Mouse (Mus musculus) hindbrain, postnatal 0 days (tissue): ENCODE measurements at regions not wholly inside any gene's neighbourhood (a gene's known extent, or its start where the extent isn't known, plus 50 kb on each side); places are given as distances from the start of the nearest gene placed in this dataset.

Experiments
- ATAC-seq: fragments of 200-750 bp; cut with Nextera tagmentation; 2 replicates; pipeline ENCODE4 v1.8.0; 2017; ENCODE audit warnings: mild to moderate bottlenecking, moderate TSS enrichment, moderate library complexity
- DNase-seq: peaks from one replicate; pipeline ENCODE4 v3.0.0-alpha.2; 2015; ENCODE audit warnings: low spot score
- H3K27ac ChIP-seq: fragments of 300-500 bp; sonication (generic); 2 replicates; pipeline ENCODE4 v1.5.1; 2014; ENCODE audit warnings: mild to moderate bottlenecking
- H3K27me3 ChIP-seq: fragments of 300-500 bp; sonication (generic); 2 replicates; pipeline ENCODE4 v1.6.1; 2014; ENCODE audit warnings: low read length, mixed read lengths; ENCODE audit not compliant: insufficient read depth
- H3K36me3 ChIP-seq: fragments of 300-500 bp; sonication (generic); 2 replicates; pipeline ENCODE4 v1.6.1; 2014; ENCODE audit warnings: low read length, mixed read lengths; ENCODE audit not compliant: insufficient read depth
- H3K4me1 ChIP-seq: fragments of 300-500 bp; sonication (generic); 2 replicates; pipeline ENCODE4 v1.6.1; 2014; ENCODE audit warnings: antibody characterized with exemption, low read length, mixed read lengths; ENCODE audit not compliant: insufficient read depth
- H3K4me2 ChIP-seq: fragments of 300-500 bp; sonication (generic); 2 replicates; pipeline ENCODE4 v1.6.1; 2014; ENCODE audit warnings: low read depth, mild to moderate bottlenecking, low read length, moderate library complexity, mixed read lengths
- H3K4me3 ChIP-seq: fragments of 300-500 bp; sonication (generic); 2 replicates; pipeline ENCODE4 v1.5.1; 2014; ENCODE audit warnings: low read length
- H3K9ac ChIP-seq: fragments of 300-500 bp; sonication (generic); replicated peaks from 2 replicates; pipeline ENCODE4 v1.6.1; 2014; ENCODE audit warnings: mild to moderate bottlenecking, low read length, moderate library complexity, mixed read lengths
- H3K9me3 ChIP-seq: fragments of 300-500 bp; sonication (generic); 2 replicates; pipeline ENCODE4 v1.6.1; 2016; ENCODE audit warnings: low read length, mixed read lengths
- CTCF ChIP-seq: IDR thresholded peaks from 2 replicates; pipeline ENCODE4 v1.5.1; 2016; ENCODE audit warnings: antibody characterized with exemption, control low read depth, low read depth
- WGBS: fragments of 180-500 bp; shearing (Covaris S2); extraction: QIAGEN DNeasy Blood & Tissue Kit; methylation state at CpG from one replicate; pipeline ENCODE4 v1.1.7; 2014; 5-methylcytosine and 5-hydroxymethylcytosine counted together

DNA sequence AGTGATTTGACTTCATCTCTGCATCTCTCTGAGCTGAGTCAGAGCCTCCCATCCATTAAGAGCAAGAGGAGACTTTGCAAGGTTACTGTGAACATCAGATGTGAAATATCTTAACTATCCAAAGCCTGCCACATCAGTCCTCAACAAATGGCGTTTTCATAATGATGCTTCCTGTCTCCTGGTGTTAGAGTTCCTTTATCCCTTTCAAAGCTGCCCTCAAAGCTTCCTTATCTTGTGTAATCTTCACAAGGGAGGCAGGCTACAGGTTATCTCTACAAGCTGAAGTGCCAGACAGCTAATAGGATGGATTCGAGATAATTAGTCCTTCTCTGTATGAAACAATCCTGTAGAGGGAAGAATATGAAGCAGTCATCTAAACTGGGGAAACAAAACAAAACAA lies 93.4 kb upstream of the Eomes start:
- ATAC-seq (no peak), DNase-seq (no peak)
- no peak overlapping the region for H3K4me2 ChIP-seq
- H3K36me3 ChIP-seq, result no peaks in the 10 kb centered on the region
- WGBS, result 55% methylated on average over 2 of the region's 2 CpGs
- no peak overlapping the region for H3K9ac ChIP-seq
- H3K4me1 ChIP-seq, result no peaks in the 10 kb centered on the region
- no peak overlapping the region for H3K4me3 ChIP-seq
- no peak for TF ChIP-seq CTCF
- H3K27me3 ChIP-seq, result 0 out of 2 replicates have a peak, but pooled peaks cover 6% of the 10 kb centered on the region
- H3K27ac ChIP-seq, result no peak overlapping the region
- H3K9me3 ChIP-seq, result no peaks in the 10 kb centered on the region

DNA sequence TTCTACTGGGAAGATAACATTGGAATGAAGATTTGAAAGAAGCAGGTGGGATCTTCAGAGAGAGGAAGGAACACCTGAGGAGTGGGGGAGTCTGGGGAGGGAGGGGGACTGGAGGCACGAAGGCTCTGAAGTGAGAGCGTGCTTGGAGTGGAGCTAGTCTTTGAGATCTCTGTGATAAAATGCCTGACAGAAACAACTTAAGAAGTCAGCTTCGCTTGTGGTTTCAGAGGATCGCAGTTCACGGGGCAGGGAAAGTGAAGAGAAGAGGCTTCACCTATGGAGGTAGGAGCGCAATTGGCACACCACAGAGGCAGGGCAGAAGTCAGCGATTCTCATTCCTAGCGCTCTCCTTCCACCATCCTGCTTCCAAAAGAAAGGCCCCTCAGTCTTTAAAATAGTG lies 90.4 kb upstream of the Eomes start:
- Histone ChIP-seq H3K36me3 (no peaks in the 10 kb centered on the region), H3K4me3 (no peak overlapping the region), H3K27ac (no peak overlapping the region), H3K4me1 (no peaks in the 10 kb centered on the region), H3K9ac (no peak overlapping the region), H3K9me3 (no peaks in the 10 kb centered on the region), H3K4me2 (no peak overlapping the region), H3K27me3 (0 out of 2 replicates have a peak, but pooled peaks cover 6% of the 10 kb centered on the region)
- TF ChIP-seq CTCF, result no peak
- no peak for ATAC-seq
- no peak for DNase-seq
- 38% methylated on average over 8 of the region's 8 CpGs for WGBS

DNA sequence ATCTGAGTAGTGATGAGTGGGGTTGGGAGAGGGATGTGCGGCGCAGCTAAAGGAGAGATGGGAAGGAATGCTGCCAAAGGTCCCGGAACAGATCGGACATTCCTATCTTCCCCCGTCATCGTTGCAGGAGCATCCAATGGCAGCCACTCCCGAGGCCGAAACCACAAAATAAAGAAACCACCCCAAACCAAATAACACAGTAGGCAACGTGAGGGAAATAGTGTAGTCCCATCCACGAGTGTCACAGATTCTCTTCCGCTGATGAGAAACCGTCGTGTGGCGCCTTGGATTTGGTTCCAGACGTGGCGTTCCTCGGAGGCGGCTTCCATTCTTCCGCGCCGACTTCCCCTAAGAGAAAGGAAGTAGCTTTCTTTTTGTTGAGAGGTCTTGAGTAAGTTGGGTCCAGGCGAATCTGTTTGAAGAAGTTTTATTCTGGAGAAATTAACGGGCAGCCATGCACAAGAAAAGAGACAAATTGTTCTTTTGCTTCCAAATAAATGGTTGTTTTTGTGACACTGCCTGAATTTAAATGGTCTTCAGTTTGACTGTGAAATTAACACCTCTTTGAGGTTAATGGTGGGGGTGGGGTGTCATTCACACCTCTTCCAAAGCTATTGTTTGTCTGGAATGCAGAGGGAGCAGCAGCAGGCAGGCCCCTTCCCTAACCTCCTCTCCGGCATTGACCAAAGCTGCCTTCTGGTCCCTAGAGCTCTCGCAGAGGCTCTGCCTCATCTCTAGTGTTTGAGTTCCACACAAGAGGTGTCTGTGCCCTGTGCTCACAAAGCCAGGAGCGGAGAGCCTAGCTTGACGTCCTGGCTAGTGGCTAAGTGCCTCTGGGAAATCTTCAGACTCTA lies 88.3 kb upstream of the Eomes start:
- no peak overlapping the region for H3K27ac ChIP-seq
- H3K4me3 ChIP-seq, result peak overlapping the region; percentile 23
- ATAC-seq (no peak), DNase-seq (peak; percentile 12)
- H3K9ac ChIP-seq, result 0 out of 2 replicates have a peak overlapping the region, but pooled peaks have one; percentile 3
- H3K4me2 ChIP-seq, result peak overlapping the region; percentile 52
- 0 out of 2 replicates have a peak, but pooled peaks cover 6% of the 10 kb centered on the region for H3K27me3 ChIP-seq
- no peaks in the 10 kb centered on the region for H3K9me3 ChIP-seq
- H3K36me3 ChIP-seq, result no peaks in the 10 kb centered on the region
- TF ChIP-seq CTCF, result no peak
- no peaks in the 10 kb centered on the region for H3K4me1 ChIP-seq
- WGBS, result 7% methylated on average over 27 of the region's 27 CpGs

- H3K9ac ChIP-seq, result no peak overlapping the region
- DNase-seq (no peak), ATAC-seq (no peak)
- no peaks in the 10 kb centered on the region for H3K36me3 ChIP-seq
- WGBS, result 70% methylated on average over 3 of the region's 3 CpGs
- H3K4me2 ChIP-seq, result no peak overlapping the region
- H3K4me3 ChIP-seq, result no peak overlapping the region
- 0 out of 2 replicates have a peak, but pooled peaks cover 6% of the 10 kb centered on the region for H3K27me3 ChIP-seq
- H3K9me3 ChIP-seq, result no peaks in the 10 kb centered on the region
- no peak for TF ChIP-seq CTCF
- no peaks in the 10 kb centered on the region for H3K4me1 ChIP-seq
- H3K27ac ChIP-seq, result no peak overlapping the region
Measured at GRCm38 (mm10) chr9:118390679-118391078, 87.3 kb upstream of the Eomes start.

DNA sequence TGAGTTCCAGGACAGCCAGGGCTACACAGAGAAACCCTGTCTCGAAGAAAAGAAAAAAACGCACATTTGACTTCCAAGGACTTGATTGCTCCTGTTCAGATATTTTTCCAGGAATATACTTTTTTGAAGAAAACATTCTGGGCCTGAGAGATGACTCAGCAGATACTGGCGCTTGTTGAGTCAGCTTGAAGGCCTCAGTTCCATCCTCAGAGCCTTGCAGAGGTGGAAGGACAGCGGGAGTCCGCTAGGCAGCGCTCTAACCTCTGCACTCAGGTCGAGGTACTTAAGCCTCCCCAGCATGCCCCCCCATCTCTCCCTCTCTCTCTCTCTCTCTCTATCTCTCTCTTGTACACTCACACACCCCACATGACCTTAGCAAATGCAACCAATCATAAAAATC lies 86.3 kb upstream of the Eomes start:
- Histone ChIP-seq H3K4me1 (no peaks in the 10 kb centered on the region), H3K9ac (no peak overlapping the region), H3K9me3 (no peaks in the 10 kb centered on the region), H3K4me3 (no peak overlapping the region), H3K36me3 (no peaks in the 10 kb centered on the region), H3K4me2 (no peak overlapping the region), H3K27me3 (0 out of 2 replicates have a peak, but pooled peaks cover 6% of the 10 kb centered on the region), H3K27ac (no peak overlapping the region)
- DNase-seq, result no peak
- TF ChIP-seq CTCF, result no peak
- ATAC-seq, result no peak
- 74% methylated on average over 7 of the region's 7 CpGs for WGBS

GRCm38 (mm10) chr9:118392796-118393195 lies 85.2 kb upstream of the Eomes start:
- no peak overlapping the region for H3K4me3 ChIP-seq
- no peak overlapping the region for H3K4me2 ChIP-seq
- H3K36me3 ChIP-seq, result no peaks in the 10 kb centered on the region
- H3K9ac ChIP-seq, result no peak overlapping the region
- no peak for DNase-seq
- 93% methylated on average over 1 of the region's 1 CpGs for WGBS
- no peaks in the 10 kb centered on the region for H3K9me3 ChIP-seq
- no peak for TF ChIP-seq CTCF
- H3K4me1 ChIP-seq, result no peaks in the 10 kb centered on the region
- H3K27me3 ChIP-seq, result 0 out of 2 replicates have a peak, but pooled peaks cover under 1% of the 10 kb centered on the region
- H3K27ac ChIP-seq, result no peak overlapping the region
- ATAC-seq, result no peak

DNA sequence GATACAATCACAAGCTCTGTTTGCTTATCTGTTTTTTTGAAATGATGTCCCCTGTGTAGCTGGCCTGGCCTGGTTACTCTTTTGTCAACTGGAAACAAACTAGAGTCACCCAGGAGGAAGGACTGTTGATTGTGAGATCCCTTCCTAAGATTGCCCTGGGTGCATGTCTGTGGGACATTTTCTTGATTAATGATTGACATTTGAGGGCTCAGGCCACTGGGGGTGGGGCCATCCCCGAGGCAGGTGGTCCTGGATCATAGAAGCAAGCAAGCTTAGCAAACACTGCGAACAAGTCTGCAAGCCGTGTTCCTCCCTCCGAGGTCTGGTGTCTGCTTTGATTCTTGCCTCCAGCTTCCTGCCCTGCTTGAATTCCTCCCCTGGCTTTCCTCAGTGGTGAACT lies 84.4 kb upstream of the Eomes start:
- no peak for TF ChIP-seq CTCF
- WGBS, result 68% methylated on average over 4 of the region's 4 CpGs

More for the DNA sequence above, 84.4 kb upstream of the Eomes start:
- H3K9me3 ChIP-seq, result no peaks in the 10 kb centered on the region
- H3K36me3 ChIP-seq, result no peaks in the 10 kb centered on the region
- H3K4me3 ChIP-seq, result no peak overlapping the region
- no peak overlapping the region for H3K27ac ChIP-seq
- H3K4me2 ChIP-seq, result no peak overlapping the region
- DNase-seq (no peak), ATAC-seq (no peak)
- H3K9ac ChIP-seq, result no peak overlapping the region
- H3K4me1 ChIP-seq, result no peaks in the 10 kb centered on the region
- H3K27me3 ChIP-seq, result no peaks in the 10 kb centered on the region
